Mouse (Mus musculus): ENCODE data around the gene Slc18a2. TPM values are rescaled to one million over a fixed set of nuclear protein-coding genes. Genes with fewer than 3 reads are reported as not detected.

Gene Slc18a2
- polyA plus RNA-seq, 1 experiment = not detected

- TF ChIP-seq CTCF (IDR thresholded peaks at IDR 0.05; ENCODE audit: insufficient read depth, low read depth, low read length) = no peak
- TF ChIP-seq POLR2A (IDR thresholded peaks at IDR 0.05; ENCODE audit: insufficient read depth, low read depth, low read length) = no peak
- Histone ChIP-seq H3K4me3 (ENCODE audit: insufficient read depth, low read depth, low read length) (no peak overlapping the region), H3K4me1 (ENCODE audit: control insufficient read depth, insufficient read depth, low read length) (no peaks in the 10 kb centered on the region), H3K27ac (ENCODE audit: insufficient read depth, low read depth, low read length) (no peak overlapping the region)
- 74% methylated on average over 5 of the region's 5 CpGs for WGBS
Observed at GRCm38 (mm10) chr19:59292183-59292839, 31.6 kb downstream of the Slc18a2 start.

- Histone ChIP-seq H3K4me1 (ENCODE audit: control insufficient read depth, insufficient read depth, low read length) (no peaks in the 10 kb centered on the region), H3K27ac (ENCODE audit: insufficient read depth, low read depth, low read length) (no peak overlapping the region), H3K4me3 (ENCODE audit: insufficient read depth, low read depth, low read length) (no peak overlapping the region)
- TF ChIP-seq CTCF (IDR thresholded peaks at IDR 0.05; ENCODE audit: insufficient read depth, low read depth, low read length) (no peak), POLR2A (IDR thresholded peaks at IDR 0.05; ENCODE audit: insufficient read depth, low read depth, low read length) (no peak)
Observed at GRCm38 (mm10) chr19:59315308-59315707, 54.6 kb downstream of the Slc18a2 start.

GRCm38 (mm10) chr19:59316571-59316970, 55.9 kb downstream of the Slc18a2 start:
- H3K4me1 ChIP-seq (ENCODE audit: control insufficient read depth, insufficient read depth, low read length) = no peaks in the 10 kb centered on the region
- no peak overlapping the region for H3K4me3 ChIP-seq (ENCODE audit: insufficient read depth, low read depth, low read length)
- no peak overlapping the region for H3K27ac ChIP-seq (ENCODE audit: insufficient read depth, low read depth, low read length)
- TF ChIP-seq CTCF (IDR thresholded peaks at IDR 0.05; ENCODE audit: insufficient read depth, low read depth, low read length) (no peak), POLR2A (IDR thresholded peaks at IDR 0.05; ENCODE audit: insufficient read depth, low read depth, low read length) (no peak)

GRCm38 (mm10) chr19:59321990-59322389, 61.3 kb downstream of the Slc18a2 start, which contains the start of gene Rps12-ps3:
Gene Rps12-ps3, plus strand, starts transcription at chr19:59322290.
- WGBS = 97% methylated on average over 12 of the region's 14 CpGs
- TF ChIP-seq CTCF (IDR thresholded peaks at IDR 0.05; ENCODE audit: insufficient read depth, low read depth, low read length) = no peak
- no peak for TF ChIP-seq POLR2A (IDR thresholded peaks at IDR 0.05; ENCODE audit: insufficient read depth, low read depth, low read length)
- H3K4me3 ChIP-seq (ENCODE audit: insufficient read depth, low read depth, low read length) = no peak within 1 kb of the TSS
- no peak within 1 kb of the TSS for H3K27ac ChIP-seq (ENCODE audit: insufficient read depth, low read depth, low read length)
- H3K4me1 ChIP-seq (ENCODE audit: control insufficient read depth, insufficient read depth, low read length) = no peaks in the 10 kb centered on the region

- Histone ChIP-seq H3K4me3 (ENCODE audit: insufficient read depth, low read depth, low read length) (no peak overlapping the region), H3K27ac (ENCODE audit: insufficient read depth, low read depth, low read length) (no peak overlapping the region), H3K4me1 (ENCODE audit: control insufficient read depth, insufficient read depth, low read length) (no peaks in the 10 kb centered on the region)
- no peak for TF ChIP-seq CTCF (IDR thresholded peaks at IDR 0.05; ENCODE audit: insufficient read depth, low read depth, low read length)
- no peak for TF ChIP-seq POLR2A (IDR thresholded peaks at IDR 0.05; ENCODE audit: insufficient read depth, low read depth, low read length)
Observed at GRCm38 (mm10) chr19:59330816-59331225, 70.1 kb downstream of the Slc18a2 start.

- 97% methylated on average over 1 of the region's 1 CpGs for WGBS
- TF ChIP-seq CTCF (IDR thresholded peaks at IDR 0.05; ENCODE audit: insufficient read depth, low read depth, low read length) (no peak), POLR2A (IDR thresholded peaks at IDR 0.05; ENCODE audit: insufficient read depth, low read depth, low read length) (no peak)
- Histone ChIP-seq H3K4me1 (ENCODE audit: control insufficient read depth, insufficient read depth, low read length) (no peaks in the 10 kb centered on the region), H3K4me3 (ENCODE audit: insufficient read depth, low read depth, low read length) (no peak overlapping the region), H3K27ac (ENCODE audit: insufficient read depth, low read depth, low read length) (no peak overlapping the region)
Observed at GRCm38 (mm10) chr19:59336655-59337054, 76.0 kb downstream of the Slc18a2 start.

- TF ChIP-seq POLR2A (IDR thresholded peaks at IDR 0.05; ENCODE audit: insufficient read depth, low read depth, low read length) (no peak), CTCF (IDR thresholded peaks at IDR 0.05; ENCODE audit: insufficient read depth, low read depth, low read length) (no peak)
- WGBS = 67% methylated on average over 3 of the region's 3 CpGs
- Histone ChIP-seq H3K27ac (ENCODE audit: insufficient read depth, low read depth, low read length) (no peak overlapping the region), H3K4me1 (ENCODE audit: control insufficient read depth, insufficient read depth, low read length) (no peaks in the 10 kb centered on the region), H3K4me3 (ENCODE audit: insufficient read depth, low read depth, low read length) (no peak overlapping the region)
Observed at GRCm38 (mm10) chr19:59337872-59338681, 77.4 kb downstream of the Slc18a2 start.

- no peak for TF ChIP-seq CTCF (IDR thresholded peaks at IDR 0.05; ENCODE audit: insufficient read depth, low read depth, low read length)
- no peak for TF ChIP-seq POLR2A (IDR thresholded peaks at IDR 0.05; ENCODE audit: insufficient read depth, low read depth, low read length)
- 86% methylated on average over 3 of the region's 3 CpGs for WGBS
- Histone ChIP-seq H3K27ac (ENCODE audit: insufficient read depth, low read depth, low read length) (no peak overlapping the region), H3K4me3 (ENCODE audit: insufficient read depth, low read depth, low read length) (no peak overlapping the region), H3K4me1 (ENCODE audit: control insufficient read depth, insufficient read depth, low read length) (peaks cover 10% of the 10 kb centered on the region)
Observed at GRCm38 (mm10) chr19:59339908-59340307, 79.2 kb downstream of the Slc18a2 start.

GRCm38 (mm10) chr19:59342964-59343363, 82.3 kb downstream of the Slc18a2 start:
- no peak overlapping the region for H3K27ac ChIP-seq (ENCODE audit: insufficient read depth, low read depth, low read length)
- 62% methylated on average over 2 of the region's 2 CpGs for WGBS
- no peak for TF ChIP-seq CTCF (IDR thresholded peaks at IDR 0.05; ENCODE audit: insufficient read depth, low read depth, low read length)
- no peak for TF ChIP-seq POLR2A (IDR thresholded peaks at IDR 0.05; ENCODE audit: insufficient read depth, low read depth, low read length)
- no peak overlapping the region for H3K4me3 ChIP-seq (ENCODE audit: insufficient read depth, low read depth, low read length)
- peaks cover 10% of the 10 kb centered on the region for H3K4me1 ChIP-seq (ENCODE audit: control insufficient read depth, insufficient read depth, low read length)
